Mouse (Mus musculus): ENCODE data around the gene Spg11. TPM values are rescaled to one million over a fixed set of nuclear protein-coding genes. Genes with fewer than 3 reads are reported as not detected.

The Spg11 gene
- 7.1 and 8.5 TPM in 2 replicates for polyA plus RNA-seq (2012; rRNA removed)

DNA sequence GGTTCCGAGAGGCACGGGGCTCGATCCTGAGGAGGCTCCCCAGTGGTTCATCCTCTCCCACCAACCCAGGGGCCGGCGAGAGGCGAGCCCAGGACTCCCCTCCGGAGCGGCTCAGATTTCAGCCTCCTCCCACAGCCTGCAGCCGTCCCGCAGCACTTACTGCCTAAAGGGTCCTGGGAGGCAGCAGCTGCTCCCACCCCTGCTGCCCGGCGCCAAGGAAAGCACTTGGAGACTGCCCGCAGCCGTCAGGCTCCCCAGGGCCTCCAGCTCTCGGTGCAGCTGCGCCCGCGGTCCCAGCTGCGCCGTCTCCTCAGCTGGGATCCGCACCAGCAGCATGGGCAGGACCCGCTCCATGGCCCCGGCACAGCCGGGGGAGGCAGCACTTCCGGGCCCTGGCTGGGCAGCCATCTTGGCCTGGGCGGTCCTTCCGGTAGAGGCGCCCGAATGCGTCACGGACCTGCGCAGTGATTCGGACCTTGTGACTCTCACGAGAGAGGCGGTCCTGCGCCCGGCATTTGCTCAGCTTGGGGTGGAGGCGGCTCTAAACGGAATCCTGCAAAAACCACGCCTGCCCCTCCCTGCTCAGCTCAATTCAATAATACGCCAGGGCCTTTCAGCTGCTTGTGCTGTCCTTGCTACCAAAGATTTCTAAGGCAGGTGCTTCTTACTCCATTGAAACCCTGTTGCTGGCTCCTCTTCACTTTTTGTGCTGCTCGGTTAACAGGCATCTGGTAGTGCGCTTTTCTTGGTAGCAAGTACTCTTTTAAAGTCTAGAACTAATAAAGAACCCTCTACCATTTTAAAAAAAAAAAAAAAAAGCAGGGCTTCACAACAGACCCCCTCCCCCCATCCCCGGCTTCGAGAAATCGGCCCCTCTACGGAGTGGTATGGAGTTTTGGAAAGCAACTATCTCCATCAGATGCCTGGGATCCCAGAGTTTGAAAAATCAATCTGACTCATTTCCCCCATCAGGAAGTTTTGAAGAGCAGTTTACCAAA, at the start of gene Spg11:
Gene Spg11, minus strand, starts transcription at position 426 of the 998 bp plus-strand sequence.
- peak; percentile 97 to 98 for DNase-seq (ENCODE audit: low read depth in 1 of 2, low spot score in 2 of 2)
- H3K4me1 ChIP-seq (ENCODE audit: control insufficient read depth, insufficient read depth, insufficient read length), result peaks cover 5% of the 10 kb centered on the region
- no peaks in the 10 kb centered on the region for H3K27me3 ChIP-seq (ENCODE audit: control insufficient read depth, insufficient read depth, low read length)
- peaks cover 2% of the 10 kb centered on the region for H3K36me3 ChIP-seq (ENCODE audit: control insufficient read depth, insufficient read depth, low read length)
- peak within 1 kb of the TSS; percentile 91 for H3K27ac ChIP-seq (ENCODE audit: insufficient read depth, low read length)
- peak within 1 kb of the TSS; percentile 96 for H3K4me3 ChIP-seq (ENCODE audit: extremely low read depth, insufficient read depth, insufficient read length)
- TF ChIP-seq POLR2A (IDR thresholded peaks at IDR 0.05; ENCODE audit: low read depth, low read length) (peak; percentile 99), CTCF (IDR thresholded peaks at IDR 0.05; ENCODE audit: extremely low read depth, insufficient read depth, insufficient read length, insufficient replicate concordance) (no peak)
- WGBS, result under 1% methylated on average over 47 of the region's 47 CpGs

DNA sequence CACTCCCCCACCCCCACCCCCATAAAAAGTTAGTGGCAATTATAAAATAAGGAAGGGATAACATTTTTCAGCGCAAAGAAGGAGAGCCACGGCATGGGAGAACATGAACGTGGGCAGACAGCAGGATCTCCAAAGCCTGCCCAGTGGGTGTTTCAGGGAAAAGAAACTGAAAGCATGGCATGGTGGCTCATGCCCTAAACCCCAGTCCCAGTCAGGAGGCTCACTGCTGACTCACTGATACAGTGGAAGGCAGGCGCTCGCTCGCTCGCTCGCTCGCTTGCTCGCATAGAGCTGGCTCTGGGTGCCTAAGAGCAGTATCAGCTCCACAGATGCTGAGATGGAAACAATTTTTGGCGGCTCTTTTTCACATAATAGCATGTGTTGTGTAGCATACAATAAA, 46.1 kb upstream of the Spg11 start:
- Histone ChIP-seq H3K36me3 (ENCODE audit: control insufficient read depth, insufficient read depth, low read length) (no peaks in the 10 kb centered on the region), H3K27ac (ENCODE audit: insufficient read depth, low read length) (peak overlapping the region; percentile 44; the same call in 1 of the 2 replicates), H3K4me1 (ENCODE audit: control insufficient read depth, insufficient read depth, insufficient read length) (peaks cover 2% of the 10 kb centered on the region; the same call in 1 of the 2 replicates), H3K4me3 (ENCODE audit: extremely low read depth, insufficient read depth, insufficient read length) (peak overlapping the region; percentile 31; the same call in 1 of the 2 replicates), H3K27me3 (ENCODE audit: control insufficient read depth, insufficient read depth, low read length) (no peaks in the 10 kb centered on the region)
- TF ChIP-seq CTCF (IDR thresholded peaks at IDR 0.05; ENCODE audit: extremely low read depth, insufficient read depth, insufficient read length, insufficient replicate concordance), result no peak
- TF ChIP-seq POLR2A (IDR thresholded peaks at IDR 0.05; ENCODE audit: low read depth, low read length), result no peak
- DNase-seq (ENCODE audit: low read depth in 1 of 2, low spot score in 2 of 2), result no peak
- 18% methylated on average over 11 of the region's 11 CpGs for WGBS

DNA sequence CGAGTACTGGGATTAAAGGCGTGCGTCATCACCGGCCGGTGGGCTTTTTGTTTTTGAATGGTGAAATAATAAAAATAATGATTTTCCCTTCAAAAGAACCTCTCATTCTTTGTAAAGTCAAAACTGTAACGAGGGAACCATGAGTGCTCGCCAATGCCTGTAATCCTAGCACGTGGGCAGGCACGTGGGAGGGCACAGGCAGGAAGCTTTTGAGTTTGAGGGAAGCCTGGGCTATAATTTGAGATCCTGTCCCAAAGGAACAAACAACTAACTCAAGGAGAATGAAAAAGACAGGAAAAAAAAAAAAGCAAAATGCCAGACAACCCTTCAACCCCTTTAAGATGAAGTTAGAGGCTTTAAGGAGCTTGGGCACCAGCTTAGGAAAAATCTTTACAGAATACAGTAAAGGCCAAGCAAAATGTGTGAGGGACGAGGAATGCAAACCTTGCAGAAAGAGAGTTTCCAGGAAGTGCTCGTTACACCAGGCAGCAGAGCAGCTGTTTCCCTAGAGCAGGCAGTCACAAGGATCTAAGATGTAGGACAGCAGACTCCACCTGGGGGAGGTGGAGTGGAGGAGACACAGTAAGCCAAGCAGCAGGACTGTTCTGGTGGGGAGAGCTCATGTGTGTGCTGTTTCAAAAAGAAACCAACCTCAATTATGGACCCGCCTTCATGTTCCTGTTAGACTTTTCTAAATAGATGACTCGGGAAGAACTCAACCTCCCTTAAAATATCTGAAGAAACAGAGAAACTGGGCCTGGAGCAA, 45.4 kb upstream of the Spg11 start:
- peaks cover 2% of the 10 kb centered on the region; the same call in 1 of the 2 replicates for H3K4me1 ChIP-seq (ENCODE audit: control insufficient read depth, insufficient read depth, insufficient read length)
- H3K27me3 ChIP-seq (ENCODE audit: control insufficient read depth, insufficient read depth, low read length), result no peaks in the 10 kb centered on the region
- no peaks in the 10 kb centered on the region for H3K36me3 ChIP-seq (ENCODE audit: control insufficient read depth, insufficient read depth, low read length)
- WGBS, result 51% methylated on average over 13 of the region's 13 CpGs
- DNase-seq (ENCODE audit: low read depth in 1 of 2, low spot score in 2 of 2), result no peak
- H3K4me3 ChIP-seq (ENCODE audit: extremely low read depth, insufficient read depth, insufficient read length), result peak overlapping the region; percentile 31
- peak overlapping the region; percentile 44 for H3K27ac ChIP-seq (ENCODE audit: insufficient read depth, low read length)
- no peak for TF ChIP-seq CTCF (IDR thresholded peaks at IDR 0.05; ENCODE audit: extremely low read depth, insufficient read depth, insufficient read length, insufficient replicate concordance)
- no peak for TF ChIP-seq POLR2A (IDR thresholded peaks at IDR 0.05; ENCODE audit: low read depth, low read length)

DNA sequence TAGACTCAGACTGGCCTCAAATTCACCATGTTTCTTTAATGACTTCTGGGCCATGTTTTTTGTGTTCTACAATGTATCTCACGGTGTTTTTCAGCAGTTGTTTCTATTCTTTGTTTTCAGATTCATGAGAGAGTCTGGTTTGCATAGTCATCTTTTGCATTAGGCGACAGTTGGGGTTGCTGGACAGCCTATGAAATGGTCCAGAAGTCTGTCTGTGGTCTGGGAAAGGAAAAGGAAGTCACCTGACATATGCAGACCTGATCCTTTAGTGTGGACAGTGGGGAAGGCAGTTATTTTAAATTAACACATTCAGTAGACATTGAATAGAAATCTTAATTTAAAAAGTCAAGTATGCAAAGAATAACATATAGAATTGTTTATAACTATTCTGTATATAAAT, 44.3 kb upstream of the Spg11 start:
- 64% methylated on average over 2 of the region's 2 CpGs for WGBS
- no peak for DNase-seq (ENCODE audit: low read depth in 1 of 2, low spot score in 2 of 2)
- TF ChIP-seq POLR2A (IDR thresholded peaks at IDR 0.05; ENCODE audit: low read depth, low read length) (no peak), CTCF (IDR thresholded peaks at IDR 0.05; ENCODE audit: extremely low read depth, insufficient read depth, insufficient read length, insufficient replicate concordance) (no peak)
- Histone ChIP-seq H3K36me3 (ENCODE audit: control insufficient read depth, insufficient read depth, low read length) (no peaks in the 10 kb centered on the region), H3K4me1 (ENCODE audit: control insufficient read depth, insufficient read depth, insufficient read length) (peaks cover 2% of the 10 kb centered on the region; the same call in 1 of the 2 replicates), H3K4me3 (ENCODE audit: extremely low read depth, insufficient read depth, insufficient read length) (no peak overlapping the region), H3K27ac (ENCODE audit: insufficient read depth, low read length) (no peak overlapping the region), H3K27me3 (ENCODE audit: control insufficient read depth, insufficient read depth, low read length) (no peaks in the 10 kb centered on the region)

DNA sequence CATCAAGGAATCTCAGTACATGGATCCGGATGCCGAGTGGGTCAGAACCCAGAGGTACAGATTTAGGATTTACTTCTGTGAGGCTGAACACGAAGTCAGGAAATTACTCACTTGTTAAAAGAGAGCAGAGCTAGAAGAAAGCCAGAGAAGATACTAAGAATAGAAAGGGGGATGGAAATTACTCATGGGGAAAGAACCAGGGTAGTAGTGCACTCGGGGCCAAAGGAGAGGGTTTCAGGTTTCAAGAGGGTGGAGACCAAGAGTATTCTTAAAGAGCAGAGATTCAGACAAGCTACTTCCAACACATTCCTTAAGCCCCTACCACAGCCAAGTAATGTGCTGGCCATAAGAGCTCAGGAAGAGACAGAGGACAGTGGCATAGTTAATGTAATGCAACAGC, 43.4 kb upstream of the Spg11 start:
- H3K4me1 ChIP-seq (ENCODE audit: control insufficient read depth, insufficient read depth, insufficient read length), result peaks cover 2% of the 10 kb centered on the region; the same call in 1 of the 2 replicates
- H3K27me3 ChIP-seq (ENCODE audit: control insufficient read depth, insufficient read depth, low read length), result no peaks in the 10 kb centered on the region
- no peak overlapping the region for H3K4me3 ChIP-seq (ENCODE audit: extremely low read depth, insufficient read depth, insufficient read length)
- WGBS, result 14% methylated on average over 4 of the region's 4 CpGs
- H3K27ac ChIP-seq (ENCODE audit: insufficient read depth, low read length), result no peak overlapping the region
- DNase-seq (ENCODE audit: low read depth in 1 of 2, low spot score in 2 of 2), result no peak
- no peaks in the 10 kb centered on the region for H3K36me3 ChIP-seq (ENCODE audit: control insufficient read depth, insufficient read depth, low read length)
- TF ChIP-seq CTCF (IDR thresholded peaks at IDR 0.05; ENCODE audit: extremely low read depth, insufficient read depth, insufficient read length, insufficient replicate concordance) (no peak), POLR2A (IDR thresholded peaks at IDR 0.05; ENCODE audit: low read depth, low read length) (no peak)

DNA sequence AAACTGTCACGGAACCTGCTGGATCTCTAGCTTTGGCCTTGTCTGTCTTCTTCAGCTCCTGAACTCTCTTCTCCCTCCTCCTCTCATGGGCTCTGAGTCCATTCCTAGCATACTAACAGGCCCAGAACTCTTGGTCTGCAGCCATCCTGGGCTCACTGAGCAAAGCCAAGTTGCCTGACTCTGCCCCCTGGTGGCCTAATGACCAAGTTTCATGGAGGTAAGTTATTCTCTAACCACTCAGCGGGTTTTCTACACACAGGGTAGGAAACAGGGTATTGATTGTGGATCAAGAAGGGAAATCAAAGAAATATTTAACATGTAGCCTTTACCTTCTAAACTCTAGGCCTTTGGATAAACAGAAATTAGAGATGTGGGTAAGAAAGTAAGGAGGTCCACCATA, 42.5 kb upstream of the Spg11 start, which contains the start of gene Trim69:
Gene Trim69, plus strand, starts transcription at position 21 of the 400 bp plus-strand sequence.
- DNase-seq (ENCODE audit: low read depth in 1 of 2, low spot score in 2 of 2), result peak; percentile 63 to 80
- 52% methylated on average over 2 of the region's 2 CpGs for WGBS
- H3K27ac ChIP-seq (ENCODE audit: insufficient read depth, low read length), result no peak within 1 kb of the TSS

More for the DNA sequence above, 42.5 kb upstream of the Spg11 start, which contains the start of gene Trim69:
- peak; percentile 65; the same call in 1 of the 2 replicates for TF ChIP-seq CTCF (IDR thresholded peaks at IDR 0.05; ENCODE audit: extremely low read depth, insufficient read depth, insufficient read length, insufficient replicate concordance)
- no peak for TF ChIP-seq POLR2A (IDR thresholded peaks at IDR 0.05; ENCODE audit: low read depth, low read length)
- peaks cover 5% of the 10 kb centered on the region; the same call in 1 of the 2 replicates for H3K4me1 ChIP-seq (ENCODE audit: control insufficient read depth, insufficient read depth, insufficient read length)
- no peak within 1 kb of the TSS for H3K4me3 ChIP-seq (ENCODE audit: extremely low read depth, insufficient read depth, insufficient read length)
- H3K27me3 ChIP-seq (ENCODE audit: control insufficient read depth, insufficient read depth, low read length), result no peaks in the 10 kb centered on the region
- H3K36me3 ChIP-seq (ENCODE audit: control insufficient read depth, insufficient read depth, low read length), result no peaks in the 10 kb centered on the region
